9 mouse cellular contexts compared by ENCODE assay signal in genomic region chr14:48119012-48119647, GRCm38 (mm10). TPM values are rescaled to one million over a fixed set of nuclear protein-coding genes. Genes with fewer than 3 reads are reported as not detected.
A peak's percentile ranks its signal among the peaks of the same experiment; 100 is the strongest.
DNase-seq lines count a peak whose midpoint lies in the region; ATAC-seq lines count a peak whose summit lies in the region.
"Had no signal": no experiment of that assay in that cellular context is flagged by ENCODE, and none has a peak within 500 bp of the region (broad histone marks: within the 10 kb centered on the region; RNA-seq: fewer than 3 reads in every experiment).

No protein-coding gene starts in this region.

- 0 out of 2 replicates have a peak, but pooled peaks cover 4% of the 10 kb centered on the region for H3K27me3 ChIP-seq in embryonic facial prominence, embryonic 12.5 days
- H3K27me3 ChIP-seq in hindbrain, embryonic 16.5 days (replicated peaks; ENCODE audit: control insufficient read depth, insufficient read depth, low read length) = no peaks in the 10 kb centered on the region
- no peaks in the 10 kb centered on the region for H3K27me3 ChIP-seq in neural tube, embryonic 15.5 days (replicated peaks)

- DNase-seq in layer of hippocampus, postnatal 14 days (ENCODE audit: low spot score in 2 of 2) = peak; percentile 23 to 68
- no peak for DNase-seq in layer of hippocampus, adult 9-10 months (ENCODE audit: low spot score)
- DNase-seq in right cerebral cortex, postnatal 14 days = no peak
- no peak for DNase-seq in kidney, adult 11 months
- no peak for DNase-seq in urinary bladder, postnatal 36 days (ENCODE audit: low spot score in 2 of 2)

- H3K27ac ChIP-seq in embryonic facial prominence, embryonic 12.5 days = no peak overlapping the region
- no peak overlapping the region; the same call in 1 of the 2 replicates for H3K27ac ChIP-seq in hindbrain, embryonic 16.5 days (ENCODE audit: low read depth, low read length)
- H3K27ac ChIP-seq in neural tube, embryonic 15.5 days (replicated peaks) = peak overlapping the region; percentile 38; the same call in 1 of the 2 replicates

- H3K9me3 ChIP-seq in embryonic facial prominence, embryonic 12.5 days = no peaks in the 10 kb centered on the region
- H3K9me3 ChIP-seq in hindbrain, embryonic 16.5 days (ENCODE audit: control insufficient read depth, low read length) = no peaks in the 10 kb centered on the region
- no peaks in the 10 kb centered on the region for H3K9me3 ChIP-seq in neural tube, embryonic 15.5 days (replicated peaks)

- H3K36me3 ChIP-seq in embryonic facial prominence, embryonic 12.5 days = no peaks in the 10 kb centered on the region
- H3K36me3 ChIP-seq in hindbrain, embryonic 16.5 days (ENCODE audit: control insufficient read depth, insufficient read depth, low read length) = no peaks in the 10 kb centered on the region
- no peaks in the 10 kb centered on the region for H3K36me3 ChIP-seq in neural tube, embryonic 15.5 days

- H3K4me3 ChIP-seq in embryonic facial prominence, embryonic 12.5 days = no peak overlapping the region
- H3K4me3 ChIP-seq in hindbrain, embryonic 16.5 days (ENCODE audit: low read length) = no peak overlapping the region; the same call in 1 of the 2 replicates
- H3K4me3 ChIP-seq in neural tube, embryonic 15.5 days (replicated peaks) = peak overlapping the region; percentile 4; the same call in 1 of the 2 replicates

- 2% methylated on average over 9 of the region's 9 CpGs for WGBS in embryonic facial prominence, embryonic 12.5 days
- 3% methylated on average over 9 of the region's 9 CpGs for WGBS in hindbrain, embryonic 16.5 days
- WGBS in neural tube, embryonic 15.5 days = 3% methylated on average over 9 of the region's 9 CpGs

- peak overlapping the region; percentile 61 for H3K4me2 ChIP-seq in embryonic facial prominence, embryonic 12.5 days (replicated peaks)
- peak overlapping the region; percentile 95 for H3K4me2 ChIP-seq in hindbrain, embryonic 16.5 days (ENCODE audit: low read length)
- peak overlapping the region; percentile 96 for H3K4me2 ChIP-seq in neural tube, embryonic 15.5 days

- no peak overlapping the region for H3K9ac ChIP-seq in embryonic facial prominence, embryonic 12.5 days
- no peak overlapping the region for H3K9ac ChIP-seq in hindbrain, embryonic 16.5 days (ENCODE audit: low read depth, low read length)
- H3K9ac ChIP-seq in neural tube, embryonic 15.5 days (replicated peaks) = no peak overlapping the region

- ATAC-seq in embryonic facial prominence, embryonic 12.5 days (ENCODE audit: insufficient number of reproducible peaks, insufficient read depth, low FRiP score, low TSS enrichment) = no peak
- peak; percentile 35 for ATAC-seq in hindbrain, embryonic 16.5 days
- ATAC-seq in neural tube, embryonic 15.5 days (ENCODE audit: low FRiP score) = no peak
- ATAC-seq: Patski had no signal

- peaks cover 24% of the 10 kb centered on the region for H3K4me1 ChIP-seq in embryonic facial prominence, embryonic 12.5 days
- H3K4me1 ChIP-seq in hindbrain, embryonic 16.5 days (ENCODE audit: control insufficient read depth, insufficient read depth, low read depth, low read length) = peaks cover 17% of the 10 kb centered on the region
- H3K4me1 ChIP-seq in neural tube, embryonic 15.5 days = peaks cover 44% of the 10 kb centered on the region

RNA-seq across cellular contexts. Expression of gene Peli2, which starts 1.5 kb away (rescaled TPM):
- total RNA-seq in layer of hippocampus, postnatal 14 days (2021) = 10 to 100 TPM; 20.4 to 26.0 TPM
- polyA plus RNA-seq in embryonic facial prominence, embryonic 12.5 days (2016; fragmentation: Nextera tagmentation; extraction: Ambion mirVana) = 8.5 and 9.9 TPM in 2 replicates
- polyA plus RNA-seq in hindbrain, embryonic 16.5 days (2015; fragmentation: Nextera tagmentation; extraction: Ambion mirVana) = 8.0 and 8.7 TPM in 2 replicates
- 6.8 and 7.0 TPM in 2 replicates for polyA plus RNA-seq in neural tube, embryonic 15.5 days (2015; fragmentation: Nextera tagmentation; extraction: Ambion mirVana)

Comparison
In these comparisons a context has a peak if more than half of its experiments do, and no peak if none do; other contexts are left out.
1. DNase-seq: peak in layer of hippocampus, postnatal 14 days (2 of 2); none in layer of hippocampus, adult 9-10 months (single experiment), right cerebral cortex, postnatal 14 days (single experiment), kidney, adult 11 months (single experiment) and urinary bladder, postnatal 36 days (0 of 2).
2. Peak in every context shown above with its lines, with median percentiles within 50 percentile points of each other: H3K4me2 ChIP-seq.